Mouse (Mus musculus) heart, embryonic 13.5 days (tissue): ENCODE results near the gene Cdca5. TPM values are rescaled to one million over a fixed set of nuclear protein-coding genes. Genes with fewer than 3 reads are reported as not detected.

Source experiments
- microRNA-seq: library from miRNA; unstranded; fragments of <30 nt; microRNA quantifications from one replicate; pipeline ENCODE4, GENCODE M21; 2016
- polyA plus RNA-seq: library from polyadenylated mRNA; unstranded; fragments of >200 nt; fragmentation: Nextera tagmentation; extraction: Ambion mirVana; gene quantifications from 2 replicates; pipeline ENCODE4 v1.2.1, GENCODE M21; 2015

Gene Cdca5
- polyA plus RNA-seq, 1 experiment from 2014 or later: 27.6 TPM

Small RNA genes lying within 50 kb of the gene (microRNA-seq; reads per million reads assigned to microRNA genes)
- 0.82 reads per million for gene Mir6988

Other genes with a start within 250 kb of the Cdca5 start
- gene Frmd8, start 209.7 kb upstream of the Cdca5 start, polyA plus RNA-seq: 27.4 and 29.0 TPM in 2 replicates
- 3.7 and 4.2 TPM in 2 replicates for gene Slc25a45, start 207.2 kb upstream of the Cdca5 start, polyA plus RNA-seq
- 1.9 and 2.0 TPM in 2 replicates for gene Tigd3, start 190.8 kb upstream of the Cdca5 start, polyA plus RNA-seq
- 98.1 and 104 TPM in 2 replicates for gene Dpf2, start 172.0 kb upstream of the Cdca5 start, polyA plus RNA-seq
- 8.9 and 9.3 TPM in 2 replicates for gene Cdc42ep2, start 160.2 kb upstream of the Cdca5 start, polyA plus RNA-seq
- gene Pola2, start 120.8 kb upstream of the Cdca5 start, polyA plus RNA-seq: 47.2 and 49.5 TPM in 2 replicates
- gene Slc22a20, start 98.8 kb upstream of the Cdca5 start, polyA plus RNA-seq: not detected in 2 replicates
- 5.3 and 6.0 TPM in 2 replicates for gene Capn1, start 69.1 kb upstream of the Cdca5 start, polyA plus RNA-seq
- gene Syvn1, start 38.4 kb upstream of the Cdca5 start, polyA plus RNA-seq: 17.6 and 18.6 TPM in 2 replicates
- gene Mrpl49, start 27.2 kb upstream of the Cdca5 start, polyA plus RNA-seq: 59.8 and 66.3 TPM in 2 replicates
- 467 and 540 TPM in 2 replicates for gene Fau, start 27.1 kb upstream of the Cdca5 start, polyA plus RNA-seq
- 21.1 and 23.1 TPM in 2 replicates for gene Znhit2, start 23.8 kb upstream of the Cdca5 start, polyA plus RNA-seq
- 7.8 and 8.0 TPM in 2 replicates for gene Tm7sf2, start 16.6 kb upstream of the Cdca5 start, polyA plus RNA-seq
- gene Vps51, start 7.8 kb upstream of the Cdca5 start, polyA plus RNA-seq: 48.1 and 48.4 TPM in 2 replicates
- not detected in 2 replicates for gene Tmem262, start 5.0 kb upstream of the Cdca5 start, polyA plus RNA-seq
- gene Gm28374, start 2.7 kb upstream of the Cdca5 start, polyA plus RNA-seq: 0.83 and 0.92 TPM in 2 replicates
- gene Zfpl1, start within 50 bp of the Cdca5 start, polyA plus RNA-seq: 50.7 and 53.7 TPM in 2 replicates
- gene AC131692.1, start 9.4 kb downstream of the Cdca5 start, polyA plus RNA-seq: 0.20 and 0.28 TPM in 2 replicates
- 0.09 and 0.24 TPM in 2 replicates for gene Naaladl1, start 20.8 kb downstream of the Cdca5 start, polyA plus RNA-seq
- 30.8 and 33.0 TPM in 2 replicates for gene Sac3d1, start 33.7 kb downstream of the Cdca5 start, polyA plus RNA-seq
- gene Snx15, start 43.3 kb downstream of the Cdca5 start, polyA plus RNA-seq: 21.0 and 23.9 TPM in 2 replicates
- gene Batf2, start 56.0 kb downstream of the Cdca5 start, polyA plus RNA-seq: not detected in 2 replicates
- 83.0 and 85.6 TPM in 2 replicates for gene Arl2, start 56.6 kb downstream of the Cdca5 start, polyA plus RNA-seq
- not detected in 2 replicates for gene Majin, start 99.4 kb downstream of the Cdca5 start, polyA plus RNA-seq
- gene Gpha2, start 141.4 kb downstream of the Cdca5 start, polyA plus RNA-seq: 0.34 TPM in 1 of 2 replicates, not detected in the other
- gene Ppp2r5b, start 150.9 kb downstream of the Cdca5 start, polyA plus RNA-seq: 20.7 and 21.2 TPM in 2 replicates
- gene Atg2a, start 156.7 kb downstream of the Cdca5 start, polyA plus RNA-seq: 6.5 and 7.1 TPM in 2 replicates
- 70.0 and 72.4 TPM in 2 replicates for gene Ehd1, start 191.7 kb downstream of the Cdca5 start, polyA plus RNA-seq
- 0.45 and 0.60 TPM in 2 replicates for gene Cdc42bpg, start 221.5 kb downstream of the Cdca5 start, polyA plus RNA-seq
- gene Men1, start 250.0 kb downstream of the Cdca5 start, polyA plus RNA-seq: 46.9 and 48.1 TPM in 2 replicates